Mouse (Mus musculus) olfactory bulb, adult 2 months (tissue): ENCODE measurements around the gene Olfr419. TPM values are rescaled to one million over a fixed set of nuclear protein-coding genes. Genes with fewer than 3 reads are reported as not detected.

ENCODE experiments used
- H3K27ac ChIP-seq: fragments of 200-500 bp; 2 replicates; pipeline ENCODE4 v1.5.1; 2012; ENCODE audit warnings: low read depth, low read length; ENCODE audit not compliant: insufficient read depth
- H3K4me1 ChIP-seq: fragments of 200-500 bp; 2 replicates; pipeline ENCODE4 v1.6.1; 2012; ENCODE audit warnings: low read length; ENCODE audit not compliant: control insufficient read depth, insufficient read depth
- H3K4me3 ChIP-seq: fragments of 200-500 bp; 2 replicates; pipeline ENCODE4 v1.5.1; 2012; ENCODE audit warnings: mild to moderate bottlenecking, low read depth, low read length, moderate library complexity; ENCODE audit not compliant: insufficient read depth
- CTCF ChIP-seq: fragments of 200-500 bp; IDR thresholded peaks from 2 replicates; pipeline ENCODE4 v1.5.1; 2012; ENCODE audit warnings: low read depth, mild to moderate bottlenecking, low read length, moderate library complexity; ENCODE audit not compliant: insufficient read depth
- POLR2A ChIP-seq: fragments of 200-500 bp; IDR thresholded peaks from 2 replicates; pipeline ENCODE4 v1.6.1; 2012; ENCODE audit warnings: mild to moderate bottlenecking, low read depth, low read length, moderate library complexity; ENCODE audit not compliant: insufficient read depth
- WGBS: fragments of 180-500 bp; shearing (Covaris S2); methylation state at CpG from one replicate; pipeline ENCODE4 v1.1.7; 2018; 5-methylcytosine and 5-hydroxymethylcytosine counted together
- polyA plus RNA-seq: library from polyadenylated mRNA; stranded (reverse); fragments of >200 nt; gene quantifications from 2 replicates; pipeline ENCODE4 v1.2.4, GENCODE M21; 2012; ENCODE audit warnings: low replicate concordance; ENCODE audit not compliant: missing spikeins, insufficient read depth, insufficient read length

Olfr419 gene
- polyA plus RNA-seq, 1 experiment: not detected

DNA sequence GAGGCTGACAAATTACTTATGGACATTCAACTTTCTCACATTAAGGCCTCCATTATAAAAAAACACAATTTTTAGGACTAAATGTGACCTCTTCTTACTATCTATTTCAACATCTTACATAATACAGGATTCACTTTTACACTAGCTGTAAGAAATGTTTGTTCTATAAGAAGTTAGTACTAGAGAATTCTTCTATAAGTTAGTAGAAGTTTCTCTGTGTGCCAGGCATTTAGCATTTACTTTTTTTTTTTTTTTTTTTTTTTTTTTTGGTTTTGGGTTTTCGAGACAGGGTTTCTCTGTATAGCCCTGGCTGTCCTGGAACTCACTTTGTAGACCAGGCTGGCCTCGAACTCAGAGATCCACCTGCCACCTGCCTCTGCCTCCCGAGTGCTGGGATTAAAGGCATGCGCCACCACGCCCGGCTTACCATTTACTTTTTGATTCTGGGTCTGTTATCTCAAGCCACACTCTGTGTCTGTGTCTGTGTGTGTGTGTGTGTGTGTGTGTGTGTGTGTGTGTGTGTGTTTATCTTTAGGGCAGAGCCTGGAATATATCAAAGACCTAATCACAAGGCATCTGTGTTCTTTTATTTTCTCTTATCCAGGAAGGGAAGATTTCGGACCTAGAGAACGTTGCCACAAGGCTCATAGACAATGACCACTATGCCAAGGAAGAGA lies 35.2 kb downstream of the Olfr419 start:
- TF ChIP-seq CTCF: no peak
- no peak for TF ChIP-seq POLR2A
- Histone ChIP-seq H3K4me1 (no peaks in the 10 kb centered on the region), H3K4me3 (no peak overlapping the region), H3K27ac (no peak overlapping the region)
- WGBS: 88% methylated on average over 8 of the region's 8 CpGs

DNA sequence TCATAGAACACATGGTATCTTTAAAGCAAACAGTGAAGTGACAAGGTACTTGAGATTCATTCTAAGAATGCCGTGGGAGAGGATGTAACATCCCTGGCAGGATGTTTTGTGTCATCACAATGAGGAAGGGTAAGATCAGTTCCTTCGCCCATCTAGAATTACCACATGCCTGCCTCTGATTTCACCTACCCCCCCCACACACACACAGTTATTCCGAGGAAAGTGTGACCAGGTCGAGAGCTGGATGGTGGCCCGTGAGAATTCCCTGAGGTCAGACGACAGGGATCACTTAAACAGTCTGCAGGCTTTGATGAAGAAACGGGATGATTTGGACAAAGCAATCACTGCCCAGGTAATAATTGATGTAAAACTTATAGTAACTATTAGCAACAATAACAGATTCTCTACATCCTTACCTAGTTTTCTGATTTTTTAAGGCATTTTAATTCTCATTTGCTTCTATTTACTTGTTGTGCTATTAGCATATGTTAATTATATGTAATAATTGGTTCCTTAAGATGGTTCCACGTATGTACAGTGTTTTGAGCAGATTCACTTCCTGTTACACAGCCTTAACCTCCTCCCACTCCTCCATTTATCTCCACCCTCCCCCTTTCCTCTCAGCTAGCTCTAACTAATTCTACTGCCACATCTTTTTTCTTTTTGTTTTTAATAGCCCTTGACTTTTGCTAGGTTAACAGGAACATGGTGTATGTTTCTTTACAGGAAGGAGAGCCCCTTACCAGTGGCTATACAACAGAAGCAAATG lies 36.4 kb downstream of the Olfr419 start:
- TF ChIP-seq CTCF: no peak
- no peak for TF ChIP-seq POLR2A
- WGBS: 77% methylated on average over 8 of the region's 8 CpGs
- H3K4me1 ChIP-seq: no peaks in the 10 kb centered on the region
- H3K4me3 ChIP-seq: no peak overlapping the region
- H3K27ac ChIP-seq: no peak overlapping the region

DNA sequence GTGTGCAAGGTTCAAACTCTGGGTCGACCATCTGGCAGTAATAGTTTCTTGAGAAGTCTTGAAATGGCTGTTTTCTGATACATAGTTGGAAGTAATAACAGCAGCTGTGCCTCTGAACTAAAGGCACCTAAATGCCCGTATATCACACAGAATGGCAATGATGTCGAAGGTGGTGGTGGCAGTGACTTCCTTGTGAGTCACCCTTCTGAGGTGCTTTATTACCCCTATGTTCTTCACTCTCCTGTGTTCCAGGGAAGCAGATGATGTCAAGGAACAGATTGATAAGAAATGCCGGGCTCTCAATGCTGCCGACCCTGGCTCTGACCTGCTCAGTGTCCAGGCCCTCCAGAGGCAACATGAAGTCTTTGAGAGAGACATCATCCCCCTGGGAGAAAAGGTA lies 39.6 kb downstream of the Olfr419 start:
- TF ChIP-seq CTCF (no peak), POLR2A (no peak)
- WGBS: 93% methylated on average over 5 of the region's 5 CpGs
- Histone ChIP-seq H3K27ac (no peak overlapping the region), H3K4me1 (no peaks in the 10 kb centered on the region), H3K4me3 (no peak overlapping the region)

DNA sequence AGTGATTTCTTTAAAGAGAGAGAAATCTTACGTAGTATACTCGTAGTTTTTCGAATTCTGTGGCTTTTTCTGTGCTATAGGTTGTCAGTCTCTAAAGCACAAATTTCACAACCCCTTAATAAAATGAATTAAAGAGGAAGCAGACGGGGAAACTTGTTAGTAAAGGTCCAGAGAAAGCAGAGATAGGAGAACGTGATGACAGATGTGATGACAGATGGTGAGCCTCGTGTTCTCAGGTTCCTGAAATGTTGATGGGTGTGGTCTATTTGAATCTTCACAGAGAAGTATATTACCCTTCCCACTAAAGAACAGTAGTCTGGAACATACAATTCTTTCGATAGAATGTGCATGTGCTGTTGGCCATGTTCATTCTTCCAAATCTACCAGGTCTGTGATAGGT lies 47.2 kb downstream of the Olfr419 start:
- H3K4me1 ChIP-seq: no peaks in the 10 kb centered on the region
- H3K4me3 ChIP-seq: no peak overlapping the region
- 79% methylated on average over 7 of the region's 7 CpGs for WGBS
- no peak for TF ChIP-seq POLR2A
- TF ChIP-seq CTCF: no peak
- H3K27ac ChIP-seq: no peak overlapping the region

Other genes starting within 250 kb of the Olfr419 start
- 191 TPM in 1 of 2 replicates, not detected in the other for gene Ifi205, start 220.3 kb downstream of the Olfr419 start, polyA plus RNA-seq
- gene Olfr433, start 211.4 kb downstream of the Olfr419 start, polyA plus RNA-seq: not detected in 2 replicates
- gene Olfr432, start 202.9 kb downstream of the Olfr419 start, polyA plus RNA-seq: not detected in 2 replicates
- gene Olfr430, start 185.5 kb downstream of the Olfr419 start, polyA plus RNA-seq: not detected in 2 replicates
- not detected in 2 replicates for gene Olfr429, start 167.7 kb downstream of the Olfr419 start, polyA plus RNA-seq
- gene Olfr427, start 155.2 kb downstream of the Olfr419 start, polyA plus RNA-seq: not detected in 2 replicates
- not detected in 2 replicates for gene Olfr231, start 130.9 kb downstream of the Olfr419 start, polyA plus RNA-seq
- not detected in 2 replicates for gene Olfr424, start 120.5 kb downstream of the Olfr419 start, polyA plus RNA-seq
- gene Olfr420, start 96.4 kb downstream of the Olfr419 start, polyA plus RNA-seq: not detected in 2 replicates
- gene Spta1, start 79.3 kb downstream of the Olfr419 start, polyA plus RNA-seq: not detected in 2 replicates
- not detected in 2 replicates for gene Mptx1, start 78.5 kb upstream of the Olfr419 start, polyA plus RNA-seq
- not detected in 2 replicates for gene Olfr417, start 113.1 kb upstream of the Olfr419 start, polyA plus RNA-seq
- not detected in 2 replicates for gene Olfr248, start 139.0 kb upstream of the Olfr419 start, polyA plus RNA-seq
- not detected in 2 replicates for gene Olfr414, start 172.0 kb upstream of the Olfr419 start, polyA plus RNA-seq
- not detected in 2 replicates for gene Olfr220, start 190.0 kb upstream of the Olfr419 start, polyA plus RNA-seq
- gene Fmn2, start 249.8 kb upstream of the Olfr419 start, polyA plus RNA-seq: 291 TPM in 1 of 2 replicates, not detected in the other